In the genomic region with DNA sequence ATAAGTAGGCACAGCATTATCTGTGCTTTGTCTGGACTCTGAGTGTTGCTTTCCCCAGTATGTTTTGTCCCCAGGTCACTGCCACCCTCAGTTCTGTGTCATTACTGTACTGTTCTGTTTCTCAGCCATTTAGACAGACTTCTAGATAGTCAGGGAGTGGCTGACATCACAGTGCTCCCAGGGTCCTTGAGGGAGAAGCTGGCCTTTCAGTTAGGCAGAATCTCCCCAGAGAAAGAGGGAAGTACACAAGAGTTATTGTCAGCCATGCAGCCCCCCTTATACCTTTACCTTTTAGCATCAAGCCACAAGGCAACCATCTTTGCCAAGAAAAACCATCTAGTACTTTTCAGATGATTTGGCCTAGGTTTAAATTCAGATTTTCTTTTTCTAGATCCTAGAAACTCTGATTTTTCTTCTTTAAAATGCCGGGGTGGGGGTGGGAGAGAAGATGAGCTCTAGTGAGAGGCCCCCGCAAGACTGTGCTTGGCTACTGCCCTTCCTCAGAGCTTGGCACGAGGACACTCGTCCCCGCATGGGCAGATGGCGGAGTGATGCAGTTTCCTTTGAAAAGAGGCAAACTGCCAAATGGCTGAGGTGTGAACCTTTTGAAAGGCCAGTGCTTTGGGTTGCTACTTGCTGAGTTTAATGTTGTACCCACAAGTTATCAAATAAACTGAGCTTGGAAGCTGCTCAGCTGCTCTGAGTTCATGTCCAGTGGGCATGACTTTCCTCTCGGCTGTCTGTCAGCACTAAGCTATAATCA, we compare ENCODE assay signal across 10 mouse cellular contexts. TPM values are rescaled to one million over a fixed set of nuclear protein-coding genes. Genes with fewer than 3 reads are reported as not detected.
A peak's percentile ranks its signal among the peaks of the same experiment; 100 is the strongest.
DNase-seq lines count a peak whose midpoint lies in the region; ATAC-seq and TF ChIP-seq lines count a peak whose summit lies in the region.
"Had no signal": no experiment of that assay in that cellular context is flagged by ENCODE, and none has a peak within 500 bp of the region (broad histone marks: within the 10 kb centered on the region; RNA-seq: fewer than 3 reads in every experiment).

No protein-coding gene starts in this region.

- no peak for TF ChIP-seq CTCF in heart, postnatal 0 days (IDR thresholded peaks at IDR 0.05; ENCODE audit: low read depth)

- H3K4me1 ChIP-seq in heart, postnatal 0 days (ENCODE audit: control insufficient read depth, insufficient read depth) = peaks cover 18% of the 10 kb centered on the region
- peaks cover 15% of the 10 kb centered on the region for H3K4me1 ChIP-seq in heart, embryonic 11.5 days (ENCODE audit: control insufficient read depth, insufficient read depth, low read length)
- peaks cover 34% of the 10 kb centered on the region for H3K4me1 ChIP-seq in neural tube, embryonic 13.5 days (replicated peaks)

- no peaks in the 10 kb centered on the region for H3K9me3 ChIP-seq in heart, postnatal 0 days (replicated peaks; ENCODE audit: control insufficient read depth, low read length)
- H3K9me3 ChIP-seq in heart, embryonic 11.5 days (replicated peaks; ENCODE audit: control insufficient read depth, low read length) = no peaks in the 10 kb centered on the region
- no peaks in the 10 kb centered on the region for H3K9me3 ChIP-seq in neural tube, embryonic 13.5 days
- H3K9me3 ChIP-seq: liver, embryonic 13.5 days had no signal

- no peak overlapping the region for H3K4me3 ChIP-seq in heart, postnatal 0 days (ENCODE audit: low read depth, low read length)
- H3K4me3 ChIP-seq in heart, embryonic 11.5 days (ENCODE audit: low read depth, low read length) = no peak overlapping the region
- H3K4me3 ChIP-seq in neural tube, embryonic 13.5 days = no peak overlapping the region
- H3K4me3 ChIP-seq: liver, embryonic 13.5 days had no signal

- DNase-seq in heart, postnatal 0 days (ENCODE audit: low spot score) = peak; percentile 30
- no peak for DNase-seq in neural tube, embryonic 10.5 days (ENCODE audit: extremely low spot score, low spot score)
- peak; percentile 66 to 82 for DNase-seq in kidney, postnatal 36 days
- peak; percentile 45 for DNase-seq in skeletal muscle tissue, adult 2 months (ENCODE audit: low read depth, low spot score)
- no peak for DNase-seq in spleen, adult 12 weeks (ENCODE audit: low spot score)
- DNase-seq in gastrocnemius, postnatal 14 days = no peak
- DNase-seq: liver, embryonic 13.5 days; thymus, postnatal 4 days had no signal

- H3K27me3 ChIP-seq in heart, postnatal 0 days (ENCODE audit: control insufficient read depth, insufficient read depth, low read length) = no peaks in the 10 kb centered on the region
- H3K27me3 ChIP-seq in heart, embryonic 11.5 days (ENCODE audit: control insufficient read depth, insufficient read depth, low read length) = no peaks in the 10 kb centered on the region
- no peaks in the 10 kb centered on the region for H3K27me3 ChIP-seq in neural tube, embryonic 13.5 days
- H3K27me3 ChIP-seq: liver, embryonic 13.5 days had no signal

- no peak overlapping the region for H3K9ac ChIP-seq in heart, postnatal 0 days (replicated peaks; ENCODE audit: low read depth, low read length)
- no peak overlapping the region for H3K9ac ChIP-seq in heart, embryonic 11.5 days (ENCODE audit: low read depth, low read length)
- no peak overlapping the region for H3K9ac ChIP-seq in neural tube, embryonic 13.5 days
- H3K9ac ChIP-seq: liver, embryonic 13.5 days had no signal

- no peak overlapping the region for H3K4me2 ChIP-seq in heart, postnatal 0 days (ENCODE audit: low read depth, low read length)
- H3K4me2 ChIP-seq in heart, embryonic 11.5 days = no peak overlapping the region
- H3K4me2 ChIP-seq in neural tube, embryonic 13.5 days = no peak overlapping the region
- H3K4me2 ChIP-seq: liver, embryonic 13.5 days had no signal

- intact Hi-C loops in gastrocnemius, postnatal 14 days (cut with DNase I; ENCODE audit: low total_unique reads) = no loop called here

- WGBS in heart, postnatal 0 days = 33% methylated on average over 7 of the region's 7 CpGs
- 69% methylated on average over 7 of the region's 7 CpGs for WGBS in heart, embryonic 11.5 days (ENCODE audit: insufficient replicate concordance)
- WGBS in neural tube, embryonic 13.5 days = 64% methylated on average over 7 of the region's 7 CpGs

- no peak overlapping the region; the same call in 1 of the 2 replicates for H3K27ac ChIP-seq in heart, postnatal 0 days (ENCODE audit: low read depth)
- H3K27ac ChIP-seq in heart, embryonic 11.5 days (ENCODE audit: low read depth, low read length) = no peak overlapping the region
- peak overlapping the region; percentile 9 for H3K27ac ChIP-seq in neural tube, embryonic 13.5 days (replicated peaks)
- H3K27ac ChIP-seq: liver, embryonic 13.5 days had no signal

- no peak for TF ChIP-seq EP300 in heart, postnatal 0 days (IDR thresholded peaks at IDR 0.05; ENCODE audit: low read depth)

- ATAC-seq in heart, postnatal 0 days (ENCODE audit: insufficient read depth, low read depth) = no peak
- no peak for ATAC-seq in heart, embryonic 11.5 days (replicated peaks; ENCODE audit: insufficient number of reproducible peaks, low FRiP score, low TSS enrichment)
- no peak for ATAC-seq in neural tube, embryonic 13.5 days (ENCODE audit: low read depth)

- peaks cover 12% of the 10 kb centered on the region for H3K36me3 ChIP-seq in heart, postnatal 0 days (replicated peaks; ENCODE audit: control insufficient read depth, insufficient read depth, low read length)
- peaks cover 5% of the 10 kb centered on the region; the same call in 1 of the 2 replicates for H3K36me3 ChIP-seq in heart, embryonic 11.5 days (ENCODE audit: control insufficient read depth, insufficient read depth, low read length)
- peaks cover 12% of the 10 kb centered on the region for H3K36me3 ChIP-seq in neural tube, embryonic 13.5 days

RNA-seq across cellular contexts. Expression of gene Socs7, which starts 8.2 kb away (rescaled TPM):
- total RNA-seq in heart, postnatal 0 days (2014; rRNA removed; ENCODE audit: low replicate concordance) = 15.4 and 20.7 TPM in 2 replicates
- 1.6 and 2.1 TPM in 2 replicates for polyA plus RNA-seq in heart, postnatal 0 days (2015; fragmentation: Nextera tagmentation; extraction: Ambion mirVana)
- 2.2 and 2.9 TPM in 2 replicates for polyA plus RNA-seq in heart, embryonic 11.5 days (2014; fragmentation: Nextera tagmentation; extraction: Ambion mirVana)
- 7.8 and 8.9 TPM in 2 replicates for polyA plus RNA-seq in neural tube, embryonic 13.5 days (2015; fragmentation: Nextera tagmentation; extraction: Ambion mirVana)
- total RNA-seq in gastrocnemius, postnatal 14 days (2021) = 10 to 100 TPM; 32.4 to 36.2 TPM

RNA-seq across cellular contexts. Expression of gene Gpr179, which starts 18.6 kb away (rescaled TPM):
- total RNA-seq in heart, postnatal 0 days (2014; rRNA removed; ENCODE audit: low replicate concordance) = 0.12 TPM in 1 of 2 replicates, not detected in the other
- not detected in 2 replicates for polyA plus RNA-seq in heart, postnatal 0 days (2015; fragmentation: Nextera tagmentation; extraction: Ambion mirVana)
- 0.01 TPM in 1 of 2 replicates, not detected in the other for polyA plus RNA-seq in heart, embryonic 11.5 days (2014; fragmentation: Nextera tagmentation; extraction: Ambion mirVana)
- polyA plus RNA-seq in neural tube, embryonic 13.5 days (2015; fragmentation: Nextera tagmentation; extraction: Ambion mirVana) = 0.43 and 0.66 TPM in 2 replicates
- under 1 TPM in 1 of 2 experiments, not detected in 1; 0.27 TPM for total RNA-seq in gastrocnemius, postnatal 14 days (2021)
- polyA plus RNA-seq: liver, embryonic 13.5 days had no signal

RNA-seq across cellular contexts. Expression of gene Arhgap23, which starts 44.8 kb away (rescaled TPM):
- total RNA-seq in heart, postnatal 0 days (2014; rRNA removed; ENCODE audit: low replicate concordance) = 44.0 and 53.5 TPM in 2 replicates
- 3.7 and 3.8 TPM in 2 replicates for polyA plus RNA-seq in heart, postnatal 0 days (2015; fragmentation: Nextera tagmentation; extraction: Ambion mirVana)
- polyA plus RNA-seq in heart, embryonic 11.5 days (2014; fragmentation: Nextera tagmentation; extraction: Ambion mirVana) = 6.7 and 8.3 TPM in 2 replicates
- polyA plus RNA-seq in neural tube, embryonic 13.5 days (2015; fragmentation: Nextera tagmentation; extraction: Ambion mirVana) = 6.8 and 7.4 TPM in 2 replicates
- 10 to 100 TPM; 10.5 to 12.2 TPM for total RNA-seq in gastrocnemius, postnatal 14 days (2021)

RNA-seq across cellular contexts. Expression of gene Mrpl45, which starts 55.0 kb away (rescaled TPM):
- 41.8 and 48.8 TPM in 2 replicates for total RNA-seq in heart, postnatal 0 days (2014; rRNA removed; ENCODE audit: low replicate concordance)
- polyA plus RNA-seq in heart, postnatal 0 days (2015; fragmentation: Nextera tagmentation; extraction: Ambion mirVana) = 60.3 and 64.6 TPM in 2 replicates
- polyA plus RNA-seq in heart, embryonic 11.5 days (2014; fragmentation: Nextera tagmentation; extraction: Ambion mirVana) = 64.2 and 70.3 TPM in 2 replicates
- polyA plus RNA-seq in neural tube, embryonic 13.5 days (2015; fragmentation: Nextera tagmentation; extraction: Ambion mirVana) = 38.2 and 43.8 TPM in 2 replicates
- total RNA-seq in gastrocnemius, postnatal 14 days (2021) = 10 to 100 TPM; 32.0 to 36.0 TPM

Comparison
In these comparisons a context has a peak if more than half of its experiments do, and no peak if none do; other contexts are left out.
1. DNase-seq: peak in heart, postnatal 0 days (single experiment), kidney, postnatal 36 days (2 of 2) and skeletal muscle tissue, adult 2 months (single experiment); none in neural tube, embryonic 10.5 days (single experiment), spleen, adult 12 weeks (single experiment) and gastrocnemius, postnatal 14 days (single experiment).